Mouse (Mus musculus): ENCODE measurements around the gene Map4k5. TPM values are rescaled to one million over a fixed set of nuclear protein-coding genes. Genes with fewer than 3 reads are reported as not detected.

The Map4k5 gene
- polyA plus RNA-seq, 1 experiment from 2014 or later = 65.7 TPM

GRCm38 (mm10) chr12:69790530-69791505, 102.2 kb downstream of the Map4k5 start, which contains the start of gene Cdkl1:
Cdkl1 (minus strand) TSS chr12:69791267.
- TF ChIP-seq CTCF (IDR thresholded peaks at IDR 0.05) = no peak
- in situ Hi-C loops (cut with MboI; ENCODE audit: low pct_unique_long_range_greater_than_20kb) = no loop called here
- CTCF ChIA-PET = interaction anchor here (2.1 kb wide), 1 partner anchor 9 kb away, joined by 8 read pairs; no protein-coding TSS in a partner anchor
- ATAC-seq (no peak), DNase-seq (ENCODE audit: low read depth, low spot score) (no peak)
- no peaks in the 10 kb centered on the region for H3K27me3 ChIP-seq
- POLR2A ChIA-PET = no interaction called here

GRCm38 (mm10) chr12:69789766-69790529, 103.1 kb downstream of the Map4k5 start:
- DNase-seq (ENCODE audit: low read depth, low spot score) = no peak
- no peaks in the 10 kb centered on the region for H3K27me3 ChIP-seq
- ChIA-PET CTCF (no interaction called here), POLR2A (no interaction called here)
- ATAC-seq = no peak
- TF ChIP-seq CTCF (IDR thresholded peaks at IDR 0.05) = no peak
- in situ Hi-C loops (cut with MboI; ENCODE audit: low pct_unique_long_range_greater_than_20kb) = no loop called here

- no peak for ATAC-seq
- no peaks in the 10 kb centered on the region for H3K27me3 ChIP-seq
- DNase-seq (ENCODE audit: low read depth, low spot score) = no peak
- ChIA-PET CTCF (no interaction called here), POLR2A (no interaction called here)
- in situ Hi-C loops (cut with MboI; ENCODE audit: low pct_unique_long_range_greater_than_20kb) = no loop called here
- no peak for TF ChIP-seq CTCF (IDR thresholded peaks at IDR 0.05)
Observed at GRCm38 (mm10) chr12:69788380-69788779, 104.6 kb downstream of the Map4k5 start.

- no peak for DNase-seq (ENCODE audit: low read depth, low spot score)
- POLR2A ChIA-PET = no interaction called here
- CTCF ChIA-PET = no interaction called here
- no peak for ATAC-seq
- no peak for TF ChIP-seq CTCF (IDR thresholded peaks at IDR 0.05)
- H3K27me3 ChIP-seq = no peaks in the 10 kb centered on the region
- in situ Hi-C loops (cut with MboI; ENCODE audit: low pct_unique_long_range_greater_than_20kb) = no loop called here
Observed at GRCm38 (mm10) chr12:69785471-69785870, 107.5 kb downstream of the Map4k5 start.

GRCm38 (mm10) chr12:69783247-69784025, 109.6 kb downstream of the Map4k5 start:
- in situ Hi-C loops (cut with MboI; ENCODE audit: low pct_unique_long_range_greater_than_20kb) = no loop called here
- ATAC-seq = peak; percentile 78
- POLR2A ChIA-PET = no interaction called here

GRCm38 (mm10) chr12:69781935-69782650, 110.9 kb downstream of the Map4k5 start:
- POLR2A ChIA-PET = no interaction called here
- TF ChIP-seq CTCF (IDR thresholded peaks at IDR 0.05) = no peak
- no peaks in the 10 kb centered on the region for H3K27me3 ChIP-seq
- DNase-seq (ENCODE audit: low read depth, low spot score) = no peak
- in situ Hi-C loops (cut with MboI; ENCODE audit: low pct_unique_long_range_greater_than_20kb) = no loop called here
- peak; percentile 50 for ATAC-seq
- CTCF ChIA-PET = interaction anchor here (1.3 to 2.4 kb wide), 2 partner anchors 10 to 41 kb away, joined by 4 to 8 read pairs; partner anchors contain the start of gene Cdkl1

More at GRCm38 (mm10) chr12:69783247-69784025, 109.6 kb downstream of the Map4k5 start:
- no peak for TF ChIP-seq CTCF (IDR thresholded peaks at IDR 0.05)
- no peaks in the 10 kb centered on the region for H3K27me3 ChIP-seq
- CTCF ChIA-PET = interaction anchor here (1.3 to 2.4 kb wide), 2 partner anchors 8 to 40 kb away, joined by 4 to 8 read pairs; partner anchors contain the start of gene Cdkl1
- no peak for DNase-seq (ENCODE audit: low read depth, low spot score)

GRCm38 (mm10) chr12:69781480-69781879, 111.5 kb downstream of the Map4k5 start:
- ATAC-seq (no peak), DNase-seq (ENCODE audit: low read depth, low spot score) (no peak)
- in situ Hi-C loops (cut with MboI; ENCODE audit: low pct_unique_long_range_greater_than_20kb) = no loop called here
- H3K27me3 ChIP-seq = no peaks in the 10 kb centered on the region
- POLR2A ChIA-PET = no interaction called here
- TF ChIP-seq CTCF (IDR thresholded peaks at IDR 0.05) = no peak
- CTCF ChIA-PET = interaction anchor here (2.4 kb wide), 1 partner anchor 10 kb away, joined by 8 read pairs; the partner anchor contains the start of gene Cdkl1

GRCm38 (mm10) chr12:69777957-69778356, 115.0 kb downstream of the Map4k5 start:
- in situ Hi-C loops (cut with MboI; ENCODE audit: low pct_unique_long_range_greater_than_20kb) = no loop called here
- DNase-seq (ENCODE audit: low read depth, low spot score) (no peak), ATAC-seq (no peak)
- TF ChIP-seq CTCF (IDR thresholded peaks at IDR 0.05) = no peak
- H3K27me3 ChIP-seq = no peaks in the 10 kb centered on the region
- POLR2A ChIA-PET = no interaction called here
- CTCF ChIA-PET = interaction anchor here (0.7 to 1.4 kb wide), 2 partner anchors 10 to 16 kb away, joined by 3 read pairs; no protein-coding TSS in a partner anchor

GRCm38 (mm10) chr12:69777341-69777730, 115.7 kb downstream of the Map4k5 start:
- no peak for TF ChIP-seq CTCF (IDR thresholded peaks at IDR 0.05)
- ChIA-PET POLR2A (no interaction called here), CTCF (interaction anchor here (0.7 to 1.4 kb wide), 2 partner anchors 9 to 15 kb away, joined by 3 read pairs; no protein-coding TSS in a partner anchor)
- no peaks in the 10 kb centered on the region for H3K27me3 ChIP-seq
- no peak for ATAC-seq
- no peak for DNase-seq (ENCODE audit: low read depth, low spot score)
- in situ Hi-C loops (cut with MboI; ENCODE audit: low pct_unique_long_range_greater_than_20kb) = no loop called here

Measured in Patski (cell line).